Mouse (Mus musculus): ENCODE results near the gene P2rx3.

P2rx3 gene

DNA sequence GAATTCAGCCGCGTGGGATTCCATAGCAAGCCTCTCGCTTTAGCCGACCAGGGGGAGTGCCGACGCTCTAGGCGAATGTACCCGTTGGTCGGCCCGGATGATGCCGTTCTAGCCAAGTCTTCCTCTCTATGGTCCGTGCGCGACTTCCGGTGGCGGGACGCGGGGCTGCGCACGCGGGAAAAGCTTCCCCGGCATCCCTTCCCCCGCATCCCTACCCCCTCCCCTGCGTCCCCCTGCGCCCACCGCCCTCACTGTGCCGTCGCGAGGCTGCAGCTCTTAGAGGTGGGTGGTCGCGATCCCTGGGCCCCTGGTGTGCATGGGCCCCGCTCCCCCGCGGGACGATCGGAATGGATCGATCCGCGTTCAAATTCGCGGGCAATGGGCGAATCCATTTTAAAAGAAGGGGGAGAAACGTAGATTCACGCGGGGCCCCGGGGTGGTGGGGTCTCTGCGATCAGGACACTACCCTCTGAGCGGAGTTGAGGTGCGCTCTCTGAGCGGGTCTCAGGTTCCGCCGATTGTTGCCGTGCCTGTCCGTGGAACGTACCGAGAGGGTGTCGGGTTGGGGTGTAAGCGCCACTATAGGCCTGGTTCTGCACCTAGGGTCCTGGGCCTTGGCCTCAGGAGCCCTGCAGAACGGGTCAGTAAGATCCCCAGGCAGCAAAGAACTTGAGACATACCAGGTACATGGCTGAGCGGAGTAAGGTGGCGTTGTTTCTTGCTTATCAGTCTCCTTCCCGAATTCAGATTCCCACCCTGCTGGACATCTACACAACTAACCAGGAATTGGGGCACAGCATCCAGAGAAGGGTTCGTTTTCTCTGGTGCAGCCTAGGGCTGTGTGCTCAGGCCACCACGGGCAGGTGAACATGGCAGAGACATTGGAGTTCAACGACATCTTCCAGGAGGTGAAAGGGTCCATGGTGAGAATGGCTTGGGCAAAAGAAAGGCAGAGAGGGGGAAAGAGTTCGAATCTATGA is at the start of gene P2rx3, which contains the start of gene Ssrp1:
P2rx3 (minus strand) TSS at position 416 of the 980 bp plus-strand sequence.
Ssrp1 (plus strand) TSS at position 188 of the 980 bp plus-strand sequence.
- peak; percentile 95 for DNase-seq (ENCODE audit: low spot score)

DNA sequence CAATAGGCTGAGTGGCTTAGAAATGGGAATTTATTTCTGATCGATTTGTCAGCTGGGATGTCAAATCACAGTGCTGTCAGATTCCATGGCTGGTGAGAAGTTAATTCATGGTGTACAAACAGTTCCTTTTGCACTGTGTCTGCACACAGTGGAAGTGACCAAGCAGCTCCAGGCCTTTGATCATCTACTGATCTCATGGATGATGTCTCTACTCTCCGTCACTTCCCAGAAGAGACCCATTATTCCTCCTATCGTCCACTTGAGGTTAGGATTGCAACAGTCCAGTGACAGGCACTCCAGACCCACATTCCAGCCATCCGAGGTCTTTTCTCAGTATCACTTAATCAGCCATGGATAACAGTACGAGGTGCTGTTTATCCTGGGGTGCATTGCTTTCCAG is 36.5 kb upstream of the P2rx3 start:
- no peak for DNase-seq (ENCODE audit: low spot score)

DNA sequence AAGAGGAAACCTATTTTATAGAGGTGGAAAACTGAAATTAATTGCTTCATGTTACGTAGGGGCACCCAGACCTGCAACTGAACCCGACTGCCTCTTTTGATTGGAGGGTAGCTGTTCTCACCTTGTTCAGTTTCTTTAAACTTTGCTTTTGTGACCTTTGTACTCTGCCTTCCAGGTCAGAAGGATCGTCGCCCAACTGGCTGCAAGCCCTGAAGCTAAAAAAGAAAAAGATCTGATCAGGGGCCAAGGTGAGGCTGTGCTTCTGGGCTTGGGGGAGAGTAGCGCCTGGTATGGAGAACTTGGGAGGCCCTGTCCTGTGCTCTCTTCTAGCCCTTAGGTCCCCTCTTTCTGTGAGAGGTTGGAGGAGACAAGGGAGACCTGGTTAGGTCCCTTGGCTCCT is 34.7 kb upstream of the P2rx3 start:
- no peak for DNase-seq (ENCODE audit: low spot score)

DNA sequence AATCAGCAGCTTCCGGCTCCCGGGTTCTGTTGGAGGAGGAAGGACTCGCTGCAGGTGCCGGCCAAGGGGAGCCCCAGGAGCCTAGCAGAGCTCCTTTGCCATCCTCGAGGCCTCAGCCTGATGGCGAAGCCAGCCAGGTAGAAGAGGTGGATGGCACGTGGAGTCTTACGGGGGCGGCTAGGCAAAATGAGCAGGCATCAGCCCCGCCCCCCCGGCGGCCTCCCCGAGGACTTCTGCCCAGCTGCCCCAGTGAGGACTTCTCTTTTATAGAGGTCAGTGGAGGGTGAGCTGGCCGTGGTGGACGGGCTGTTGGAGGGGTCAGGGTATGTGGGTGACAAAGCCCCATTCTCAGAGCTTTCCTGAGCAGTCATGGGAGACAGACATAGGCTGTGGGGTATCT is 32.8 kb upstream of the P2rx3 start:
- no peak for DNase-seq (ENCODE audit: low spot score)

DNA sequence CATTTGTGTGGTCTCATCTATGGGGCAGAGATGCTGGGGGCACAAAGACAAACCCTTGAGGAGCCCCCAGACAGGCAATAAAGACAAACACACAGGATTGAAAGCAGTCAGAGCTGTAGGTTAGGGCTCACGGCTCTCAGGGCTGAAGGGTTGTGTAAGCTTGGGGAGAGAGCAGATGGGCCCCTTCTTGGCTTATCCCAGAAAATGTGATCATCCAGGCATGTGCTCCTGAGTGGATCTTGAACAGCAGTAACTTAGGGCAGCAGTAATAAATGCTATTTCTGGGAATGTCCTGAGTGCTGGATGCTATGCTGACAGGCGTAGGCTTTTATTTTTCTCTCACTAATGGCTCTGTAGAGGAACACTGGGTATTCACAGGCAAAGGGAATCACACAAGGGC is 31.4 kb upstream of the P2rx3 start:
- no peak for DNase-seq (ENCODE audit: low spot score)

DNA sequence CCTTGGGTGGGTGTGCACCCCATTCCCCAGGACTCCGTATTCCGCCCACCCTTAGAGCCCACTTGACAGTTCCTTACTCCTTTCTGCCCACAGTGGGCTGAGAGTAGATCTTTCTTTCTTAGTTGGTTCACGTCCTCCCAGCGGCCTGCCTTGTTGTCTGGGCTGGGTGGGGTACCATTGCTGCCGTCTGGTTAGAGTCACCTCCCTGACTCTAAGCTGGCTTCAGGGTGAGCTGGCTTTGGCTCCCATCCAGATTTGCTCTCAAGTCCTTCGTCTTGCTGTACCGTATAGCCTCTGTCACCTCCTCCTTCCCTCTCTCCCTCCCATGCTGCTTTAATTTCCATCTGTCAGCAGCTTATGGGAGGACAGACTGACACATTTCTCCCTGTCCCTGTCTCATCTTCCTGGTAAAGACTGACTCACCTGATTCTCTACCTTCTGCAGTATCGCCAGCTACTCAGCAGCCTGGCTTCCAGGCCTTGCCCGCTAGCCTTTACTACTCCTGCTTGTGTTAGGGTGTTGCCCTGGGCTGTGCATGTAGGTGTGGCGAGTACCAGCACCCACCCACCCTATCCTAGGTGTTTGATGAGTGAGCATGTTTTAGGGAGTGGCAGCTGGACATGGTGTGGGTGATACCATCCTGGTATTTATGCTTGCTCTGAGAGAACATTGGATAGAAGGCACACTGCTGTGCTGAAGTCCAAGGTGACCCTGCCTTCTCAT is 30.8 kb upstream of the P2rx3 start:
- no peak for DNase-seq (ENCODE audit: low spot score)

DNA sequence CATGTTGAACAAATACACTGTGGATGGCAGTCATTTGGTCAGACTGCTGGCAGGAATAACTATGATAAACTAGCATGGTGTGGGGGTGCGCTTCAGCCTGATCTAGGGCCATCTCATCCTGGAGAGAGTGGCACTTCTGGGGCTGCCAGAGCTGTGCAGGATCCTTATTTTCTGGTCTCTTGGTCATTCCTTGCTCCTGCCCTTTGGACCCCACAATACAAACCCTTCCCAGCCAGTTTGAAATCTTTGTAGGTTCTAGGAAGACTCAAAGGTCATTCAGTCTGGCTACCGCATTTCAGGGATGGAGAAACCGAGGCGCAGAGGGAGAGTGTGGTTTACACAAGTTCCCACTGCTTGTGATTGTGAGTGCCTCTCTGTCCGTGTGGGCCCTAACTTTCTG is 29.7 kb upstream of the P2rx3 start:
- DNase-seq (ENCODE audit: low spot score) = no peak

DNA sequence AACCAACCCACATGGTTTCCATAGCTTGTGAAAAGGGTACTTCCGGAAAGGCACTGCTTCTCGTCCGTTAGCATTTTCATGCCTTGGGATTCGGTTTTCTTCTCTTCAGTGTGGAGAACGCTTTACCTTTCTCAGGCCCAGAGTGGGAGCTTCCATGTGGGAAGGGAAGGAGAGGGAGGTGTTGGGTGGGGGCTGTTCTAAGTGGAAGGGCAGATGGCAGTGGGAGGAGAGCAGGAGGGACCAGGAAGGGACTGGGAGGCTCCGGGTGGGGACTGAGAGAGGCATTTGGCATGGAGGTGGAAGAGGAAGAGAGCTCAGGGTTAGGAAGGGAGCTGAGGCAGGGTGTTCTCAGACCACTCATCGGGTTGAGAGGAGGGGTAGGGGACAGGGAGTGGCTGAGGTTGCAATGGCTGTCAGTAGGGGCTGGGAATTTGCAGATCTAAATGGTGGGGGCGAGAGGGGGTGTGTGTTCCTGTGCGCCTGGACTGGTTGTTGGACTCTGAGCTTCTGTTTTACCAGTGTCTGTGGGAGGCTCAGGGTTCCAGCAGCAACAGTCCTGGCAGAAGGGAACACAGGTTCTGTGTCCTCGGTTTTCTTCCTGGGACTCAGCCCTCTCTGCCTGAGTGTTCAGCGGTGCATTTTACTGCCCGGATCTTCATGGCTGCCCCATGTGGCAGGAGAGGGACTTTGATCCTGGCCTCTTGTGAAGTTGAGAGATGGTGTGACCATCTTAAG is 28.0 kb upstream of the P2rx3 start:
- no peak for DNase-seq (ENCODE audit: low spot score)

DNA sequence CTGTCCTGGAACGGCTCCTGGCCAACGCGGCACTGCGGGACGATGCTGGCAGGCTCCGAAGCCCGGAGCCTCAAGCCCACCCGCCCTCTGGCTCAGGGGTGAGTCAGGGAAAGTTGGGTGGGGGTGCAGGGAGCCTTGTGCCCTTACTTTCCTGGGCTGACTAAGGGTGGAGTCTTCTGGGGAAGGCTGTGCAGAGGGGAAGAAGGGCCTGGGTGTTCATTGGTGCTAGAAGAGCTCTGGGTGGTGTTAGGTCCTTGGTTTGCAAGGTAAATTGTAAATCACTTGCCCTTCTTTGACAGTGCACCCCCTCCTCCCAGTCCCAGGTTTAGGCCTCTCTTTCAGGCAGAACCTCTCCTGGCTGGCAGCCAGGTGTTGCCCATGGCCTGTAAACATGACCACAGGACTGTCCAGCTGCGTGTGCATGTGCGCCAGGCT is 23.9 kb upstream of the P2rx3 start:
- no peak for DNase-seq (ENCODE audit: low spot score)

DNA sequence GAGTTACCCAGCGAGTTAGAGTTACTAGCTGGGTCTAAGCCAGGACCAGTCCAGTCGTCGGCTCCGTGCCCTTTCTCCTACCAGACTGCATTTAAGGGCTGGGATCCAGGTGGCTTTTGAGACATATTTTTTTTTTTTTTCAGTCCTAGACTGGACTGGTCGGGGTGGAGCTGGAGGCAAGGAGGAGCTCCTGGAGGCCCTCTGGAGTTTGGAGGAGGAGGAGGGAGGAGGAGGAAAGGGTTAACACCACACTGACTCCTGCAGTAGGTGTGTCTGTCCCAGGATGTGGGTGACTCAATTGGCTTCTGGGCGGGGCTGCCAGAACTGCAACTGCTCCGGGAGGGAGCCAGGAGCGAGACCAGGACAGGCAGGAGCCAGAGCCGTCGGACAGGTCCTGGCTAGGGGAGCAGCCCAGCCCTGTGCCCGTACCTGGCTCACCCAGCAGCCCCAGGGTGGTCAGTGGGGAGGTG is 23.4 kb upstream of the P2rx3 start:
- DNase-seq (ENCODE audit: low spot score) = peak; percentile 36

DNA sequence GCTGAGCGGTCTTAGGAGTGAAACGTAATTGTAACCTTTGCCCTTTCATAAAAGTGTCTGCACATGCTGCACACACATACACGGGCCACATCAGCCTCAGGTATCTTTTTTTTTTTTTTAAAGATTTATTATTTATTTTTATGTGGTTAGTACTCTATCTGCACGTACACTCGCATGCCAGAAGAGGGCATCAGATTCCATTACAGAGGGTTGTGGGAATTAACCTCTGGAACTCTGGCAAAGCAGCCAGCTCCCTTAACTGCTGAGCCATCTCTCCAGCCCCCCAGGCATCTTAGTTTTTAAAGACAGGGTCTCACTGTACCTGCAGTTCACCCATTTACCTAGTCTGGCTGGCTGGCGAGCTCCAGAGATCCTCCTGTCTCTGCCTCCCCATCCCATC is 22.4 kb upstream of the P2rx3 start:
- DNase-seq (ENCODE audit: low spot score) = no peak

DNA sequence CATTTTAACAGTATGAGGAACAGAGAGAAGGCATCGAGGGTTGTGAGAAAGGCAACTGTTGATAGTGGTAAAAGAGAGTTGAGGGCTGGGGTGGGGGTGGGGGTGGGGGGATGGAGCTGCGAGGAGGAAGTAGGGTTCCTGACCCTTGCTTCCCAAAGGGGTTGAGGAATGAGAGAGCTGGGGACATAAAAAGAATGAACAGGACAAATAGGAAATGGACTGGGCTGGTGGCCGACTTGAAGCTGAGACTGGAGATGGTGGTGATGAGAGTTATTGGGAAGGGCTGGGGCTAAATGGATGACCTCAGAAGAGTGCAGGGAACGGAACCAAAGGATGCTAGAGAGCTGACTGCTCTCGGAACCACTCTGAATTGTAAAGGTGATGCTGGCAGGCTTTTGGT is 19.4 kb upstream of the P2rx3 start:
- no peak for DNase-seq (ENCODE audit: low spot score)

DNA sequence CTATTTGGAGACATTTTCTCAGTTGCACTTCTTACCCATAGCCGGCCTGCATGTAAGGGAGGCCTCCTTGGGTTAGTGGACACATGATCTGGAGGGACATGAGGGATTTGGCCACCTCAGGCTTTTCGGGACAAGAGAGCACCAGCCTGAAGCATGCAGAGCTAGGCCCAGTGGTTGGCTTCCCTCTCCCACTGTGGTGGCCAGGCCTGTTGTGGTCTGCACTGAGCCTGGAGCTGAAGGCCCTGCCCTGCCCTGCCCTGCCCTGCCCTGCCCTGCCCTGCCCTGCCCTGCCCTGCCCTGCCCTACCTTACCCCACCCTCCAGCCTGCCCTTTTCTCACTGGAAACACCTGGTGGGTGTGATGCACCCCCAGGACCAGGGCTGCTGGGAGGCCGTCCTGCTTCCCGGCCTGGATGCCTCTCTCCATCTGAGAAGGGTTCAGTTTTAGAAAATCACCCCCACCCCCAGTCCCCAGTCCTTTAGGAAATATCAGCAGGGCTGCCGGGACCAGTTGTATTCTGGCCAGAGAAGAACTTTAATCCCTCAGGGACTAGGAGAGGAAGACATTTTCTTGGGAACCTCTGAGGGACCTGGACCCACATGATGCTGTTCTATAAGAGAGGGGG is 16.0 kb upstream of the P2rx3 start:
- DNase-seq (ENCODE audit: low spot score) = no peak

DNA sequence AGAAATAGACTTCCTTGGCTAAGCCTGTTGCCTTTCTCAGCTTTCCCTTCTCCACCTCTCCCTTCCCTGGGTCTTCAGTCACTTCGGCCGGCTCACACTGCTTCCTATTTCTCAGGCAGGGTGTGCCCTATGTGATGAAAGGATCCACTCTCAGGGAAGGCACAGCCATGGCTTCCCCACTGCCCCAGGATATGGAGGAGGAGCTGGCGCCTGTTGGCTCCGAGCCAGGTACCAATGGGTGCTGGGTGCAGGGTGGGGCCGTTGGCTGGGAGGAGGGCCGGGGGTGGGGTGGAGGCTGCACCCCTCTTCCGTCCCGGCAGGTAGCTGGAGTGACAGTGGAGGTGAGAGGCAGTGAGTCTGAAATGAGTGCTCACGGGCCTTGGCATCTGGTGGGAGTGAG is 13.5 kb upstream of the P2rx3 start:
- DNase-seq (ENCODE audit: low spot score) = no peak

DNA sequence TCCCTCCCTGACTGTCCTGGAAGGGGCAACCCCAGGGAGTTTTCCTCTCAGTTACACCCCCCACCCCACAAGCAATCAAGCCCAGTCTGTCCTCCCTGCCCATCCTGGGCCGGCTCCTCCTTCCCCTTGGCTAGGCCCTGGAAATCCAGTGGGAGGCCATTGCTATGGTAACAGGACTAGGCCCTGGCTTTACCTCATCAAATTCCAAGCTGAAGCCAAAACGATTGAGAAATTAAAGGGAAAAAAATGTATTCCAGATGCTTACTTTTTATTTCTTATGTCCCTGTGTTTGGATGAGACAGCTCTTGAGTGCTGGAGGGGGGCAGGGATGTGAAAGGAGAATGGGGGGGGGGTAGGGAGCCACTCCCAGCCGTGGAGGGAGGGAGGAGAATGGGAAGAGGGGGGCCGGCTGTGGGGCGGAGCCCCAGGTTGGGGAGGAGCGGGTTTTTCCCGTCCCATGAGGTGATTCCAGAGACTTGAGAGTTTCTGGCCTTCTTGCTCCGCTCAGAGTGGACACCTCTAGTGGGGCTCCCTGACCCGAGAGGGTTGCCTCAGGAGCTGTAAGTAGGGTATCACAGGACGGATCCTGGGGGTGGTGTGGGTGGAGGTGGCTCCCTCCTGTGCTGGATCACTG is 12.9 kb upstream of the P2rx3 start:
- peak; percentile 79 for DNase-seq (ENCODE audit: low spot score)

DNA sequence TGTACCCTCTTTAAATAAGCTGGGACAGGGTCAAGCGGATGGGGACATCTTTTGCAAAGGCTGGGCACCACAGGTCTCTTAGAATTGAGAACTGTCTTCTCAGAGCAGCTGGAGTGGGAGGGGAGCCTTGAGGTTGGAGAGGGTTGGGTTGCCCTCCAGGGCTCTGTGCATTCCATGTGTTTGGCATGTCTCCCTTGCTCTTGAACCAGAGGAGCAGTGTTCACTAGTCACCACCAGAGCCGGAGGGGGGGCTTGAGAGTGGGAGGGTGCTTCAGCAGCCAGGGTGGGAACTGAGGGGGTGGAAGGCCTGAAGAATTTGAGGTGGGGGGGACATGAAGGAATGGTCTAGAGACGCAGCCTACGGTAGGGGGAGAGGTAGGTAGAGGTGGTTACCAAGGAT is 12.0 kb upstream of the P2rx3 start:
- no peak for DNase-seq (ENCODE audit: low spot score)

DNA sequence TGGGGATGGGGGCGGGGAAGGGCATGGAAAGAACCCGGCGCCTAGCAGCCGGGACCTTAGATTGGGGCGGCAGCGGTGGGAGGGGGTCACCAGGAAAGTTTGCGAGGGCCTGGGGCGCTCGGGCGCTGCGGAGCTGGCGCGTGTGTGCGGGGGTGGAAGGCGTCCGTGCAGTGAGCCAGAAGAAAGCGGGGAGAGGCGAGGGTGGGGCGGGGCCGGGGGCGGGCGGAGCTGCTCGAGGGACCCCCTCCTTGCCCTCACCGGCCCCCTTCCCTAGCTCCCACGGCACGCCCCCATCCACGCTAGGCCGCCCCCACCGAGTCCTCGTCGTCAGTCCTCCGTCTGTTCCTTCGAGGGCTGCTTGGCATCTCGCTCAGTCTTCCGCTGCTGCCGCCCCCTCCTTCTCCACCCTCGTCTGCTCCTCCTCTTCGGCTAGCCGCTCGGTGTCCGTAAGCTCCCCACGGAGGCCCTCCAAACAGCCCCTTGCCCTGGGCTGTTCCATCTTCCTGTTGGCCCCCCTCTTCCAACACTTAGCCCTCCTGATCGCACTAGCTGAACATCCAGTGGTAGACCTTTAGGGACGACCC is 11.0 kb upstream of the P2rx3 start:
- DNase-seq (ENCODE audit: low spot score) = peak; percentile 76

DNA sequence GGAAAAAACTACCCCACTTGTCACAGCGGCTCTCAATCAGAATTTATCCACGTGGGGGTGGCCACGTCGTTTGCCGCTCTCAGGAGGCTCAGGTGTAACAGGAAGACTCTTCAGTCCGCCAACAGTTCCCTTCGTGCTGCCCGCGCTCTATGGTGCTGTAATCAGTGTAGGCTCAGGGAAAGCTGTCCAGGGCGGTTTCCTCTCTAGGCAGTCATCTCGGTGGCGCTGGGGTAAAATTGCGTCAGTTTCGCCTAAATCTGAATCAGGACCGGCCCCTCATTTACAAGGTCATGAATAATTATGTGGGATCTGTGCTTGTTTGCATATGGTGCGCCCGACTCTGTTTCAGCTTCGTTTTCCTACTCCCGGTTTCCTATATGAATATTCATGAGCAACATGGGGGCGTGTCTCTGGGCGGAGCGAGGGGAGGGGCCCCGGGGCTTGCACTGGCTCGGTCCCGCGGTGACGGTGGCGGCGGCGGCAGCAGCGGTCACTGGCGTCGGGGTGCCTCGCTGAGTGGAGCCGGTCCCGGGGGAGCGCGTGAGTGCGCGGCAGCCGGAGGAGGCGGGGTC is 10.4 kb upstream of the P2rx3 start, which contains the start of gene Tnks1bp1:
Tnks1bp1 (plus strand) TSS at position 427 of the 572 bp plus-strand sequence.
- DNase-seq (ENCODE audit: low spot score) = peak; percentile 95

DNA sequence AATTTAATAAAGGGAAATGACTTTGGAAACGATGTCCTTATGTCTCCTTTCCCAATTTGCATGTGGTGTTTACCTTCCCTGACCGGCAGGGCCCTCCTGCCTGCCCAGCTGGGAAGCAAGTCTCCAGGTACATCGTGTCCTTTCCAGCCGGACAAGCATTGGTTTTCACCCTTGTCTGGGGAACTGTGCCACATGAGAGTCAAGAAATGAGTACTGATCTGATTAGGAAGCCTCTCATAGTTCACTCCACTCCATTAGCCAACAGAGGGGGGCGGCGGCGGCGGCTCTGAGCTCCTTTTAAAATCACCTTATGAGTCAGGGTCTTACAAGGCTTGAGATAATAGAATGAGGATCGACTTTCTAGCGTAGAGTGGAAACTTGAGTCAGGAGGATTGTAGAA is 9.8 kb upstream of the P2rx3 start:
- DNase-seq (ENCODE audit: low spot score) = no peak

DNA sequence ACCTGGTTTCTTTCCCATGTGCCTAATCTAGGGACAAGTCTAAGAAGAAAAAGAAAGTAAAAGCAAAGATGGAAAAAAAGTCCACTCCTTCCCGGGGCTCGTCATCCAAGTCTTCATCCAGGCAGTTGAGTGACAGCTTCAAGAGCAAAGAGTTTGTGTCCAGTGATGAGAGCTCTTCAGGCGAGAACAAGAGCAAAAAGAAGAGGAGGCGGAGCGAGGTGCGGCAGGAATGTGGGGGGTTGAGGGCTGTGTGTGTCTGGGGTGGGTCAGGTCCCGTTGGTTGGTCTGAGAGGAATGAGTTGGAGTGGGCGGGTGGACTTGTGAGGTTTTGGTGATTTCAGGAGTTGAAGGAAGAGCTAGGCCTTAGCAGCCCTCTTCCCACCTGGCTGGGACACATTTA is 9.0 kb upstream of the P2rx3 start:
- DNase-seq (ENCODE audit: low spot score) = no peak

Measured in embryo, embryonic 10.5 days (tissue).